Mouse (Mus musculus) ES-Bruce4 (cell line): Measurements from ENCODE around the gene Tmem116.

Experiments used
- CTCF ChIP-seq: IDR thresholded peaks from one replicate; pipeline ENCODE4 v1.8.1; 2011; ENCODE audit warnings: low read depth, low read length
- POLR2A ChIP-seq: IDR thresholded peaks from one replicate; pipeline ENCODE4 v1.8.1; 2011; ENCODE audit warnings: low read length; ENCODE audit not compliant: insufficient read depth

DNA sequence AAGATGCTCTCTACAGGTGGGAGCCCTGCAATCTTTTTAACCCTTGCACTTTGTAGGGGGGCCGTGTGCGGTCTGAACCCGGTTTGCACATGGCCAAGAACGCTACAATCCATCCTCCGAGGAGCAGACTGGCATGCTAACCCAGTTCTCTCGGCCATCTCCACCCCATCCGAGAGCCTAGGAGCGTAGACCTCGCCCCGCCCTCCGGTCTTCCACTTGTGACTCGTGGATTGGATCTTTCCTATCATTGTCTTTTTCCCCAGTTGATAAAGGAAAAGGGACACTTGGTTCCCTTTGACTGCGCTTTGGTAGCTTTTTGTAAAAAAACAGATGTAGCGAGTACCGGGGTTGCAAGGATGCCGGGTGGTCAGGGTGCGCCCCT is at the start of gene Tmem116:
- TF ChIP-seq POLR2A (no peak), CTCF (no peak)
